Mouse (Mus musculus) liver, embryonic 16.5 days (tissue): ENCODE results near the gene Actbl2. TPM values are rescaled to one million over a fixed set of nuclear protein-coding genes. Genes with fewer than 3 reads are reported as not detected.
A peak's percentile ranks its signal among the peaks of the same experiment; 100 is the strongest.

Experiments used
- ATAC-seq: fragments of 200-750 bp; cut with Nextera tagmentation; 2 replicates; pipeline ENCODE4 v1.8.0; 2017; ENCODE audit warnings: low read depth, mild to moderate bottlenecking, moderate number of reproducible peaks, moderate library complexity
- H3K27ac ChIP-seq: fragments of 300-500 bp; sonication (generic); 2 replicates; pipeline ENCODE4 v1.5.1; 2014; ENCODE audit warnings: mild to moderate bottlenecking, low read length
- H3K27me3 ChIP-seq: fragments of 300-500 bp; sonication (generic); 2 replicates; pipeline ENCODE4 v1.6.1; 2014; ENCODE audit warnings: low read depth, low read length, mixed read lengths; ENCODE audit not compliant: control insufficient read depth, insufficient read depth
- H3K36me3 ChIP-seq: fragments of 300-500 bp; sonication (generic); 2 replicates; pipeline ENCODE4 v1.6.1; 2014; ENCODE audit warnings: mild to moderate bottlenecking; ENCODE audit not compliant: control insufficient read depth, insufficient read depth
- H3K4me1 ChIP-seq: fragments of 300-500 bp; sonication (generic); 2 replicates; pipeline ENCODE4 v1.6.1; 2014; ENCODE audit warnings: low read depth, low read length, mixed read lengths; ENCODE audit not compliant: control insufficient read depth
- H3K4me2 ChIP-seq: fragments of 300-500 bp; sonication (generic); 2 replicates; pipeline ENCODE4 v1.6.1; 2014; ENCODE audit warnings: low read depth, low read length, mixed read lengths
- H3K4me3 ChIP-seq: fragments of 300-500 bp; sonication (generic); 2 replicates; pipeline ENCODE4 v1.5.1; 2014; ENCODE audit warnings: low read depth, mild to moderate bottlenecking, low read length
- H3K9ac ChIP-seq: fragments of 300-500 bp; sonication (generic); 2 replicates; pipeline ENCODE4 v1.6.1; 2014; ENCODE audit warnings: low read depth, low read length
- H3K9me3 ChIP-seq: fragments of 300-500 bp; sonication (generic); replicated peaks from 2 replicates; pipeline ENCODE4 v1.6.1; 2016; ENCODE audit warnings: low read length; ENCODE audit not compliant: control insufficient read depth
- WGBS: fragments of 180-500 bp; shearing (Covaris S2); extraction: QIAGEN DNeasy Blood & Tissue Kit; methylation state at CpG from one replicate; pipeline ENCODE4 v1.1.7; 2014; ENCODE audit not compliant: insufficient replicate concordance; 5-methylcytosine and 5-hydroxymethylcytosine counted together
- polyA plus RNA-seq: library from polyadenylated mRNA; unstranded; fragments of >200 nt; fragmentation: Nextera tagmentation; extraction: Ambion mirVana; gene quantifications from 2 replicates; pipeline ENCODE4 v1.2.1, GENCODE M21; 2015

The Actbl2 gene
- polyA plus RNA-seq, 1 experiment from 2014 or later, result not detected

DNA sequence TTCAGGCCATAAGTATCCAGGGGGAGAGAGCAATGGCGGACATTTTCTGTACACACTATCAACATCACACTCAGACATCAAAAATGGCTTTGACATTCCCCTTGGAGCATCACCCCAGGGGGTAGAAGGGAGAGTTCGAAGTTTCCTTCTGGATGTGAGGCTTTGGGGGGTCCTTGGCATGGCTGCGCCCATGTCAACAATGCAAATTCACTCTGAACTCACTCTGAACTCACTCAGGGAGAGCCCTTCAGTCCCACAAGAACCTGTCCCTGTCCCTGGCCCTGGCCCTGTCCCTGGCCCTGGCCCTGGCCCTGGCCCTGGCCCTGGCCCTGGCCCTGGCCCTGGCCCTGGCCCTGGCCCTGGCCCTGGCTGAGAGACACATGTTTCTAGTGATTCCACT, 8.9 kb downstream of the Actbl2 start:
- no peak overlapping the region for H3K4me2 ChIP-seq
- no peak for ATAC-seq
- no peaks in the 10 kb centered on the region for H3K36me3 ChIP-seq
- no peaks in the 10 kb centered on the region for H3K9me3 ChIP-seq
- H3K9ac ChIP-seq, result no peak overlapping the region
- WGBS, result 72% methylated on average over 3 of the region's 3 CpGs
- no peaks in the 10 kb centered on the region for H3K27me3 ChIP-seq
- no peak overlapping the region for H3K27ac ChIP-seq
- H3K4me1 ChIP-seq, result no peaks in the 10 kb centered on the region
- no peak overlapping the region for H3K4me3 ChIP-seq

DNA sequence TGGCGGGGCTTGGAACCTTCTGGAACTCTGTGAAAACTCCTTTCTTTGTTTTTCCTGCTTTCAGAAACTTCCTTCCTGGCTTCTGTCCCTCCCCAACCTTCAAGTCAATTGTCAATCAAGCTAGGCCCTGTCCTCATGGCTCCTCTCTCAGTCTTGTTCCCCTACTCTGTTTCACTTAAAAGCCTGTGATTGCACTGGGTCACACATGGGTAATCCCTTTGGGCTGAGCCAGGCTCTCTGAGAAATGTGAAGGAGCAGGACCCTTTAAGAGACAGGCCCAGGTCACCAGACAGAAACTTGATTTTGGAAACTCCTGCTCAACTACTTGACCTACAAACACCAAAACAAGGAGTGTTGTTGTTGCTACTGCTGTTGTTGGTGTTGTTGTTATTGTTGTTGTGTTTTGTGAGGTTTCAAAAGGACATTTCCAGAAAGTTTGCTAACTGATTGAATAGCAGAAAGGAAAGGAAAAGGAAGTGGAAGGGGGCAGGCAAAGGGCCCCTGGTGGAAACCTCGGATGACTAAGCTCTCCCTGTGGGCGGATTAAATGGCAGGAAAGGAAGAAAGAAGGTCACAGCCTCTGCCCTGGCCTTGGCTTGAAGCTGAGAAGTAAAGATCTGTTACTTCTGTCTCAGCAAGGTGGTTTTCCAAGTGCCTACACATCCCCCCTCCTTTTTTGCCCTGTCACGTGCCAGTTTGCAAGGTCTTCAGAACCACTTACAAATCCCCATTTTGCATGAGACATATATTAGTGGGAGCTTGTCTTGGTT, 10.6 kb downstream of the Actbl2 start:
- H3K27ac ChIP-seq, result no peak overlapping the region
- H3K27me3 ChIP-seq, result no peaks in the 10 kb centered on the region
- H3K4me2 ChIP-seq, result no peak overlapping the region
- ATAC-seq, result no peak
- no peak overlapping the region for H3K9ac ChIP-seq
- no peaks in the 10 kb centered on the region for H3K9me3 ChIP-seq
- no peak overlapping the region for H3K4me3 ChIP-seq
- WGBS, result 40% methylated on average over 4 of the region's 4 CpGs
- no peaks in the 10 kb centered on the region for H3K4me1 ChIP-seq
- no peaks in the 10 kb centered on the region for H3K36me3 ChIP-seq

DNA sequence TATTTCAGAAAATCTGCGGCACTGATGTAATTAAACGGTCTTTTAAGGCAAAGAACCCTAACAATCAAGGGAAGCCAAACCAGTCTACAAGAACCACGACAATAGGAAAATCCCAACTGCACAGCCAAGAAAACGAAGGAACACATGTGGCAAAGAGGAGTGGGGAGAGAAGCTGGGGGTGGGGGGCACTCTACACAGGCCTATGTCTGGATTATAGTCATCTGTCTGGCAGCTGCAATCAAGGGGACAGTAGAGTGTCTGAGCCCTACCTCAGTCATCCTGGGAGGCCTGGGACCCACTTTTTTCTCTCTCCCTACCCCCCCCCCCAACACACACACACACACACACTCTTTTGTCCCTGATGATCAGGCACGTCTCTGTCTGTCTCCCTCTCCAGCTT, 12.0 kb downstream of the Actbl2 start:
- H3K27me3 ChIP-seq, result no peaks in the 10 kb centered on the region
- no peaks in the 10 kb centered on the region for H3K9me3 ChIP-seq
- WGBS, result 64% methylated on average over 5 of the region's 5 CpGs
- H3K4me3 ChIP-seq, result no peak overlapping the region
- no peak overlapping the region for H3K4me2 ChIP-seq
- H3K27ac ChIP-seq, result no peak overlapping the region
- H3K4me1 ChIP-seq, result no peaks in the 10 kb centered on the region
- no peaks in the 10 kb centered on the region for H3K36me3 ChIP-seq
- ATAC-seq, result no peak
- H3K9ac ChIP-seq, result no peak overlapping the region

DNA sequence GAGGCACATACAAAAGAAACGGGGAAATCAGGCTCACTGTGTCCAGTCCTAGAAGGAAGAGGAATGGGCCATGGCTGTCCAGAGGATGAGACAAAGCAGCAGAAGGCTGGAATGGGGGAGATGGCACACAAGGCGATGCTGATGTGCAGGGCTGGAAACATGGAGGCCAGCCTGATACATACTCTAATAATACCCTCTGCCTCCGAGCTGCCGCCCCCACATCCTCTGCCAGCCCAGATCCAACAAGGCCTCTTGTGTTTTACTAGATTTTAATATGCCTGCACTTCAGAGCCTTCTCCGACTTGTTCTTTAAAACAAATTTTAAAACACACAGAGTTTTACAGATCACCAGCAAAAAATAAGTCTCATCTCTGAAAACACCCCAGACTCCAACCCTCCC, 14.2 kb downstream of the Actbl2 start:
- no peaks in the 10 kb centered on the region for H3K36me3 ChIP-seq
- 64% methylated on average over 5 of the region's 5 CpGs for WGBS
- no peak for ATAC-seq

DNA sequence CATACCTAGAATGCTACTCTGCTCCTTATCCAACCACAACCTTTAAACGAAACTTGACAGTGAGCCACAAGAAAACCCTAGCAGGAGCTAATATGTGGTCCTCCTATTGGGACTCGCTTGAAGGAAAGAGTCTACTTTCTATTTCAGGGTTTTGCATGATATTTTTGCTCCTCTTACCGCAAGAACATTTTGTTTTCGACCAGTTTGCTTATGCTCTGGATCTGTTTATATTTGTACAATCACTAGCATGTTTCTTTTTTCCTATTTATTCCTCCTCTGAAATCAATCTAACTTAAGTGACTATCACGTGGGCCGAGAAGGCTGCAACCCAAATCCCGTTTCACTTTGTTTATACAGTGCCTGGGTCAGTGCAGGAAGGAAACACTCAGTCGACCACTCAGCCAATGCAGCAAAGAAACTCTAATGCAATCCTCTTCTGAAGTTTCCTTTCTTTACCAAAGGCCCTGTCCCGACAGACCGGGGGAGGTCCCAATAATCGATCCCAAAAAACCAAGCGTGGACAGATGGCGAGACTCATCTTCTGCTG, 15.0 kb downstream of the Actbl2 start:
- no peak overlapping the region for H3K4me2 ChIP-seq
- H3K9ac ChIP-seq, result no peak overlapping the region
- H3K27me3 ChIP-seq, result no peaks in the 10 kb centered on the region
- H3K4me3 ChIP-seq, result no peak overlapping the region
- no peaks in the 10 kb centered on the region for H3K36me3 ChIP-seq
- no peak overlapping the region for H3K27ac ChIP-seq
- H3K9me3 ChIP-seq, result no peaks in the 10 kb centered on the region
- ATAC-seq, result no peak
- no peaks in the 10 kb centered on the region for H3K4me1 ChIP-seq
- 29% methylated on average over 13 of the region's 13 CpGs for WGBS

More for the DNA sequence above, 14.2 kb downstream of the Actbl2 start:
- Histone ChIP-seq H3K4me1 (no peaks in the 10 kb centered on the region), H3K27me3 (no peaks in the 10 kb centered on the region), H3K9ac (no peak overlapping the region), H3K4me2 (no peak overlapping the region), H3K9me3 (no peaks in the 10 kb centered on the region), H3K4me3 (no peak overlapping the region), H3K27ac (no peak overlapping the region)

DNA sequence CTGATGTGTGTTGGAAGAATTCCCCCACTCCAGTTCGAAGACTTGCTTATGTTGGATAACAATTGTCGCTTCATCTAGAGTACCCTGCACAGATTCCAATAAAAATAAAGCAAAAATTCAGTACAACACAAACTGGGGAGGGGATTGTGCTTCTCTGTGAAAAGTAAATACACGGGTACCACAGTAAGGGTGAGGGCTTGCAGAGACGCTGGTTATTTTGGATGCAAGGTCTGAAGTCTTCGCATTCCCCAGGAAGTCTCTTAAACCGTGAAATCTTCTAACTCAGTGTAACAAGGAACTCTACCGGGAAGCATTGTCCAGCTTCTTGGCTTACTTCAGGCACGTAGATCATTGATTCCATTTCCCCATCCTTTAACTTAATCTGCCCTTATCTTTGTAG, 17.1 kb downstream of the Actbl2 start:
- no peak for ATAC-seq
- Histone ChIP-seq H3K4me2 (no peak overlapping the region), H3K36me3 (no peaks in the 10 kb centered on the region), H3K4me1 (no peaks in the 10 kb centered on the region), H3K4me3 (no peak overlapping the region), H3K9ac (no peak overlapping the region), H3K27me3 (no peaks in the 10 kb centered on the region), H3K27ac (no peak overlapping the region), H3K9me3 (no peaks in the 10 kb centered on the region)
- WGBS, result 59% methylated on average over 8 of the region's 8 CpGs

DNA sequence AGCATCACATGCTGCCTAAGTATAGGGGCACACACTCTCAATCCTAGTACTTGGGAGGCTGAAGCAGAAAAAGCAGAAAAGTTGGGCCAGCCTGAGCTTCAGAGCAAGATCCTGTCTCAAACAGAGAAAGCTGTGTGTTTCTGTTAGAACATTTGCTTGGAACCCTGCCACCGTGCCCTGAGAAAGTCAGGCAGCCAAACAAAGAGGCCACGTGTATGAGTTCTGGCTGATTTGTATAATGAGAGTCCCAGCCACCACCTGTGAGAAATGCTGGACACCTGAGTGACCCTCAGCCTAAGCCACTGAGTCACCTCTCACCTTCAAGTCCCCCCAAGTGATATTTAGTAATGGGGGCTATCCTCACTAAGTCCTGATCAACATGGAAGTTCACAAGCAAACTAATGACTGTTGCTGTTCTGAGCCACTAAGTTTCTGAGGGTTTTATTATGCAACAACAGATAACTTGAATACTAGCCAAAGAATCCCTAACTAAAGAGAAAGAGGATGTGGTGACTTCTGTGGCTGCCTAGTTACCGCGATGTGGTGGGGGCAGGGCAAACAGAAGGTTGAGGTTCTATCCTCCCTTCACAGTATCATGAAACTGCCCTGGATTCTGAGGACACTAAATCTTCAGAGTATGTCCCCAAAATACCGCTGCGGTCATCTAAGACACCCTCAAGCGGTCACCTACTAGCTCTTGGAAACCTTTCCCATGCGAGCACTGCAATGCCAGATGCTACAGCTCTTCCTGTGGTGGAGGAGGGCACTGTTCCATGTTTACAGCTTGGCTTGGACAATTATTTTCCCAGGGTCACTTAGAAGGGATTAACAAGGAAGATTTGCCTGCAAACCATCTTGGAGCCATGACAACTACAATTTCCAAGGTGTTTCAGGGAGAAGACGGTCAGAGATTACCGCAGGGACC, 31.9 kb downstream of the Actbl2 start:
- 30% methylated on average over 10 of the region's 10 CpGs for WGBS
- H3K9ac ChIP-seq, result no peak overlapping the region
- no peak overlapping the region for H3K4me2 ChIP-seq
- no peak overlapping the region for H3K4me3 ChIP-seq
- H3K27me3 ChIP-seq, result no peaks in the 10 kb centered on the region
- H3K27ac ChIP-seq, result no peak overlapping the region
- H3K4me1 ChIP-seq, result no peaks in the 10 kb centered on the region
- no peaks in the 10 kb centered on the region; the same call in 1 of the 2 replicates for H3K9me3 ChIP-seq
- H3K36me3 ChIP-seq, result no peaks in the 10 kb centered on the region
- ATAC-seq, result no peak

DNA sequence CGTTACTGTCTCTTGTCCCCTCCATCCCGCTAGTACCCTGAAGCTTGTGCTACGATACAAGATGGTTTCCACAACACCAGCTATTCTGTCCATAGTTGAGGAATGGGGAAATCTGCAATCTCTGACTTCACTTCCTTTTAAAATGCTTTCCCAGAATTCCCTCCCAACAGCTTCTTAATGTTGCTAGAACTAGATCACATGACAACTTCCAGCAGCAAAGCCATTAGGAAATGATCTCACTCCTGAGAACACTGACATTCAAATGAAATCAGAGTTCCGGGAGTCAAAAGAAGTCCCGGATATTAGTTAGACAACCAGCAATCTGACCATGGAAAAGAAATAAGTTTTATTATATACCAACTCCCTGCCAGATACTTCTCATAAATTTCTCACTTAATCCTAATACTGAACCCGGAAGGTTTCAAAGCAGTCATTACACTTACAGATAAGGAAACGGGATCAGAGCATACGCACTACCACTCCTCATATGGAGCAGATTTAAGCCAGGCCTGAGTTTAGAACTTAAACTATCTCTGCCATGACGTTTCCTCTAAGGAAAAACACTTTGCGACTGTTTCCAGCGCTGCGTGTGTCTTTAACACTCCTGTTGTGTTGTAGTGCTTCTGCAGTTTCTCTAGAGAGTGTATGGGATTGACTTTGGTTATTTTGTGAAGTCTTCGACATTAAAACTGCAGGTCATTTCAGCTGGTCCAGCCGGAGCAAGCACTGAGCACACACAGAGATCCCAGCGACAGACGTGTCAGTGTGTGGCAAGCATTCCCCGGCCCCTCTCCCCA, 36.5 kb downstream of the Actbl2 start:
- 61% methylated on average over 17 of the region's 17 CpGs for WGBS

More for the DNA sequence above, 36.5 kb downstream of the Actbl2 start:
- Histone ChIP-seq H3K4me3 (no peak overlapping the region), H3K9ac (no peak overlapping the region), H3K4me1 (no peaks in the 10 kb centered on the region), H3K9me3 (no peaks in the 10 kb centered on the region), H3K4me2 (no peak overlapping the region), H3K27me3 (no peaks in the 10 kb centered on the region), H3K36me3 (no peaks in the 10 kb centered on the region), H3K27ac (peak overlapping the region; percentile 41; the same call in 1 of the 2 replicates)
- peak; percentile 77; the same call in 1 of the 2 replicates for ATAC-seq
